Mouse (Mus musculus) CH12.LX (cell line): ENCODE data around the gene Uap1.

Source experiments
- CTCF ChIP-seq, 2 experiments: IDR thresholded peaks in 1 of 2; conservative IDR thresholded peaks in 1 of 2; 2 replicates each; pipeline ENCODE4 v1.5.1; 2011 to 2012; ENCODE audit warnings: low read depth in 2 of 2, low read length in 2 of 2, improper control_type of control experiment in 1 of 2, inconsistent platforms in 1 of 2, mild to moderate bottlenecking in 1 of 2, moderate library complexity in 1 of 2
- ELF1 ChIP-seq: IDR thresholded peaks from 2 replicates; pipeline ENCODE4 v1.6.1; 2014; ENCODE audit warnings: low read depth, mild to moderate bottlenecking, inconsistent platforms, low read length, improper control_type of control experiment
- EP300 ChIP-seq: IDR thresholded peaks from 2 replicates; pipeline ENCODE4 v1.6.1; 2011; ENCODE audit warnings: low read length, improper control_type of control experiment
- HCFC1 ChIP-seq: IDR thresholded peaks from 2 replicates; pipeline ENCODE4 v1.6.1; 2012; ENCODE audit warnings: low read depth, mild to moderate bottlenecking, inconsistent platforms, low read length, improper control_type of control experiment
- JUN ChIP-seq: IDR thresholded peaks from 2 replicates; pipeline ENCODE4 v1.6.1; 2011; ENCODE audit warnings: low read depth, mild to moderate bottlenecking, low read length, improper control_type of control experiment, moderate library complexity; ENCODE audit not compliant: insufficient read depth
- POLR2A ChIP-seq: IDR thresholded peaks from 2 replicates; pipeline ENCODE4 v1.6.1; 2011; ENCODE audit warnings: low read depth, mild to moderate bottlenecking, improper control_type of control experiment, low read length
- SIN3A ChIP-seq: IDR thresholded peaks from 2 replicates; pipeline ENCODE4 v1.6.1; 2012; ENCODE audit warnings: low read length, improper control_type of control experiment, inconsistent platforms
- SMC3 ChIP-seq: IDR thresholded peaks from 2 replicates; pipeline ENCODE4 v1.6.1; 2011; ENCODE audit warnings: low read depth, low read length, improper control_type of control experiment
- TBP ChIP-seq: conservative IDR thresholded peaks from 2 replicates; pipeline ENCODE4 v1.6.1; 2011; ENCODE audit warnings: low read depth, low read length, improper control_type of control experiment
- ZKSCAN1 ChIP-seq: IDR thresholded peaks from 2 replicates; pipeline ENCODE4 v1.6.1; 2012; ENCODE audit warnings: low read depth, inconsistent platforms, low read length, improper control_type of control experiment, borderline replicate concordance

GRCm38 (mm10) chr1:170214757-170215522 is 40.2 kb upstream of the Uap1 start, which contains the start of gene Uhmk1:
- TF ChIP-seq ZKSCAN1 (no peak), CTCF (conservative IDR thresholded peaks at IDR 0.05 in 1 of 2, IDR thresholded peaks at IDR 0.05 in 1 of 2; ENCODE audit: low read depth in 2 of 2, low read length in 2 of 2) (no peak), POLR2A (peak; percentile 76), EP300 (no peak), TBP (peak; percentile 73; the same call in 1 of the 2 replicates), JUN (no peak), SIN3A (no peak), SMC3 (no peak), ELF1 (peak; percentile 88), HCFC1 (peak; percentile 77)
